Mouse (Mus musculus) hindbrain, embryonic 14.5 days (tissue): ENCODE measurements around the gene Pla2g2f. TPM values are rescaled to one million over a fixed set of nuclear protein-coding genes. Genes with fewer than 3 reads are reported as not detected.

Experiments used
- ATAC-seq: fragments of 200-750 bp; cut with Nextera tagmentation; 2 replicates; pipeline ENCODE4 v1.8.0; 2017; ENCODE audit warnings: moderate number of reproducible peaks, mild to moderate bottlenecking, moderate TSS enrichment, moderate library complexity; ENCODE audit not compliant: low FRiP score
- DNase-seq: peaks from one replicate; pipeline ENCODE4 v3.0.0-alpha.2; 2015; ENCODE audit warnings: low spot score
- H3K27ac ChIP-seq: fragments of 300-500 bp; sonication (generic); 2 replicates; pipeline ENCODE4 v1.5.1; 2014; ENCODE audit warnings: mild to moderate bottlenecking, moderate library complexity
- H3K27me3 ChIP-seq: fragments of 300-500 bp; sonication (generic); 2 replicates; pipeline ENCODE4 v1.6.1; 2014; ENCODE audit warnings: mild to moderate bottlenecking, low read length, mixed read lengths; ENCODE audit not compliant: control insufficient read depth, insufficient read depth
- H3K36me3 ChIP-seq: fragments of 300-500 bp; sonication (generic); replicated peaks from 2 replicates; pipeline ENCODE4 v1.6.1; 2014; ENCODE audit not compliant: control insufficient read depth, insufficient read depth
- H3K4me1 ChIP-seq: fragments of 300-500 bp; sonication (generic); replicated peaks from 2 replicates; pipeline ENCODE4 v1.6.1; 2014; ENCODE audit warnings: antibody characterized with exemption, low read length, mixed read lengths; ENCODE audit not compliant: control insufficient read depth, insufficient read depth
- H3K4me2 ChIP-seq: fragments of 300-500 bp; sonication (generic); replicated peaks from 2 replicates; pipeline ENCODE4 v1.6.1; 2014; ENCODE audit warnings: mild to moderate bottlenecking, moderate library complexity
- H3K4me3 ChIP-seq: fragments of 300-500 bp; sonication (generic); replicated peaks from 2 replicates; pipeline ENCODE4 v1.5.1; 2014; ENCODE audit warnings: mild to moderate bottlenecking, low read length
- H3K9ac ChIP-seq: fragments of 300-500 bp; sonication (generic); 2 replicates; pipeline ENCODE4 v1.6.1; 2014
- H3K9me3 ChIP-seq: fragments of 300-500 bp; sonication (generic); 2 replicates; pipeline ENCODE4 v1.6.1; 2016; ENCODE audit warnings: low read length; ENCODE audit not compliant: control insufficient read depth
- WGBS: fragments of 180-500 bp; shearing (Covaris S2); extraction: QIAGEN DNeasy Blood & Tissue Kit; methylation state at CpG from one replicate; pipeline ENCODE4 v1.1.7; 2014; 5-methylcytosine and 5-hydroxymethylcytosine counted together
- polyA plus RNA-seq: library from polyadenylated mRNA; unstranded; fragments of >200 nt; fragmentation: Nextera tagmentation; extraction: Ambion mirVana; gene quantifications from 2 replicates; pipeline ENCODE4 v1.2.1, GENCODE M21; 2014

Gene Pla2g2f
- polyA plus RNA-seq, 1 experiment from 2014 or later = not detected

GRCm38 (mm10) chr4:138777417-138778407, 20.3 kb upstream of the Pla2g2f start:
- WGBS = 35% methylated on average over 20 of the region's 20 CpGs
- Histone ChIP-seq H3K36me3 (no peaks in the 10 kb centered on the region), H3K4me2 (no peak overlapping the region), H3K9ac (0 out of 2 replicates have a peak overlapping the region, but pooled peaks have one; percentile 24), H3K4me1 (peaks cover 10% of the 10 kb centered on the region), H3K27me3 (no peaks in the 10 kb centered on the region), H3K9me3 (no peaks in the 10 kb centered on the region), H3K4me3 (no peak overlapping the region), H3K27ac (peak overlapping the region; percentile 83)
- ATAC-seq (no peak), DNase-seq (peak; percentile 62)

- ATAC-seq (no peak), DNase-seq (no peak)
- H3K4me2 ChIP-seq = no peak within 1 kb of the TSS
- WGBS = 87% methylated on average over 6 of the region's 6 CpGs
- no peak within 1 kb of the TSS for H3K27ac ChIP-seq
- no peak within 1 kb of the TSS for H3K4me3 ChIP-seq
- H3K9me3 ChIP-seq = no peaks in the 10 kb centered on the region
- H3K9ac ChIP-seq = no peak within 1 kb of the TSS
- no peaks in the 10 kb centered on the region for H3K36me3 ChIP-seq
- H3K27me3 ChIP-seq = no peaks in the 10 kb centered on the region
- H3K4me1 ChIP-seq = peaks cover 10% of the 10 kb centered on the region
Measured at GRCm38 (mm10) chr4:138775435-138775834, 18.0 kb upstream of the Pla2g2f start, which contains the start of gene Pla2g2d. Gene Pla2g2d (plus strand): TSS chr4:138775735.

GRCm38 (mm10) chr4:138772386-138772785, 15.0 kb upstream of the Pla2g2f start:
- ATAC-seq = no peak
- no peak overlapping the region for H3K9ac ChIP-seq
- no peak for DNase-seq
- H3K27ac ChIP-seq = no peak overlapping the region
- H3K4me1 ChIP-seq = 0 out of 2 replicates have a peak, but pooled peaks cover under 1% of the 10 kb centered on the region
- no peaks in the 10 kb centered on the region for H3K27me3 ChIP-seq
- H3K4me3 ChIP-seq = no peak overlapping the region
- H3K9me3 ChIP-seq = no peaks in the 10 kb centered on the region
- no peaks in the 10 kb centered on the region for H3K36me3 ChIP-seq
- no peak overlapping the region for H3K4me2 ChIP-seq
- WGBS = 86% methylated on average over 5 of the region's 5 CpGs

- Histone ChIP-seq H3K9ac (no peak overlapping the region), H3K4me2 (no peak overlapping the region), H3K4me3 (no peak overlapping the region), H3K36me3 (no peaks in the 10 kb centered on the region), H3K27me3 (no peaks in the 10 kb centered on the region), H3K27ac (no peak overlapping the region), H3K9me3 (no peaks in the 10 kb centered on the region), H3K4me1 (no peaks in the 10 kb centered on the region)
- DNase-seq (no peak), ATAC-seq (no peak)
- WGBS = 89% methylated on average over 10 of the region's 10 CpGs
Measured at GRCm38 (mm10) chr4:138771970-138772369, 14.5 kb upstream of the Pla2g2f start.

GRCm38 (mm10) chr4:138762266-138762665, 4.8 kb upstream of the Pla2g2f start:
- WGBS = 76% methylated on average over 9 of the region's 9 CpGs
- no peak overlapping the region for H3K4me2 ChIP-seq
- no peaks in the 10 kb centered on the region for H3K4me1 ChIP-seq
- H3K4me3 ChIP-seq = no peak overlapping the region
- no peak overlapping the region for H3K27ac ChIP-seq
- ATAC-seq = no peak
- no peaks in the 10 kb centered on the region for H3K27me3 ChIP-seq
- no peaks in the 10 kb centered on the region for H3K36me3 ChIP-seq
- no peaks in the 10 kb centered on the region for H3K9me3 ChIP-seq
- H3K9ac ChIP-seq = no peak overlapping the region
- DNase-seq = no peak

- Histone ChIP-seq H3K36me3 (no peaks in the 10 kb centered on the region), H3K4me3 (no peak overlapping the region), H3K9ac (no peak overlapping the region), H3K27ac (no peak overlapping the region), H3K4me1 (no peaks in the 10 kb centered on the region), H3K4me2 (no peak overlapping the region), H3K9me3 (no peaks in the 10 kb centered on the region), H3K27me3 (no peaks in the 10 kb centered on the region)
- 73% methylated on average over 11 of the region's 11 CpGs for WGBS
- no peak for DNase-seq
- ATAC-seq = no peak
Measured at GRCm38 (mm10) chr4:138755983-138756382, 1.4 kb downstream of the Pla2g2f start.

- WGBS = 50% methylated on average over 4 of the region's 4 CpGs
- no peak for DNase-seq
- H3K27ac ChIP-seq = no peak overlapping the region
Measured at GRCm38 (mm10) chr4:138755439-138755838, 2.0 kb downstream of the Pla2g2f start.

GRCm38 (mm10) chr4:138754432-138754831, 3.0 kb downstream of the Pla2g2f start:
- no peak overlapping the region for H3K9ac ChIP-seq
- no peak for DNase-seq
- H3K4me1 ChIP-seq = no peaks in the 10 kb centered on the region
- no peak overlapping the region for H3K27ac ChIP-seq
- WGBS = 85% methylated on average over 9 of the region's 9 CpGs
- H3K36me3 ChIP-seq = no peaks in the 10 kb centered on the region
- no peak for ATAC-seq
- no peak overlapping the region for H3K4me2 ChIP-seq
- H3K9me3 ChIP-seq = no peaks in the 10 kb centered on the region
- H3K27me3 ChIP-seq = no peaks in the 10 kb centered on the region
- no peak overlapping the region for H3K4me3 ChIP-seq

More at GRCm38 (mm10) chr4:138755439-138755838, 2.0 kb downstream of the Pla2g2f start:
- Histone ChIP-seq H3K27me3 (no peaks in the 10 kb centered on the region), H3K9me3 (no peaks in the 10 kb centered on the region), H3K36me3 (no peaks in the 10 kb centered on the region), H3K4me2 (no peak overlapping the region), H3K4me3 (no peak overlapping the region), H3K9ac (no peak overlapping the region), H3K4me1 (no peaks in the 10 kb centered on the region)
- ATAC-seq = no peak

- DNase-seq (no peak), ATAC-seq (no peak)
- 86% methylated on average over 3 of the region's 3 CpGs for WGBS
- Histone ChIP-seq H3K36me3 (no peaks in the 10 kb centered on the region), H3K4me2 (no peak overlapping the region), H3K27ac (no peak overlapping the region), H3K4me3 (no peak overlapping the region), H3K9ac (no peak overlapping the region), H3K9me3 (no peaks in the 10 kb centered on the region), H3K4me1 (no peaks in the 10 kb centered on the region), H3K27me3 (no peaks in the 10 kb centered on the region)
Measured at GRCm38 (mm10) chr4:138753608-138754007, 3.8 kb downstream of the Pla2g2f start.
